Mouse (Mus musculus) cerebellum, adult 2 months (tissue): Measurements from ENCODE around the gene Arsg. TPM values are rescaled to one million over a fixed set of nuclear protein-coding genes. Genes with fewer than 3 reads are reported as not detected.
"Not testable (repeated sequence)": the region's sequence is repeated elsewhere in the genome, so short reads cannot be mapped to it uniquely, and the experiment has no call there.

Experiments used
- DNase-seq, 2 experiments: peaks; one replicate each; pipeline ENCODE4 v3.0.0; 2021
- H3K27ac ChIP-seq: fragments of 200-500 bp; 2 replicates; pipeline ENCODE4 v1.5.1; 2012; ENCODE audit warnings: low read length, control low read depth, inconsistent platforms; ENCODE audit not compliant: insufficient read depth
- H3K27me3 ChIP-seq: fragments of 200-500 bp; 2 replicates; pipeline ENCODE4 v1.6.1; 2012; ENCODE audit warnings: inconsistent platforms, mild to moderate bottlenecking, low read length, moderate library complexity; ENCODE audit not compliant: control insufficient read depth, insufficient read depth
- H3K4me1 ChIP-seq: fragments of 200-500 bp; 2 replicates; pipeline ENCODE4 v1.6.1; 2011; ENCODE audit warnings: low read length; ENCODE audit not compliant: control insufficient read depth, insufficient read depth
- H3K4me3 ChIP-seq: fragments of 200-500 bp; replicated peaks from 2 replicates; pipeline ENCODE3; 2011; ENCODE audit warnings: mild to moderate bottlenecking, low read depth, low read length, control low read depth; ENCODE audit not compliant: insufficient read depth
- CTCF ChIP-seq: fragments of 200-500 bp; IDR thresholded peaks from 2 replicates; pipeline ENCODE4 v1.5.1; 2011; ENCODE audit warnings: low read depth, mild to moderate bottlenecking, control low read depth, low read length, moderate library complexity, borderline replicate concordance; ENCODE audit not compliant: insufficient read depth
- POLR2A ChIP-seq: fragments of 200-500 bp; IDR thresholded peaks from 2 replicates; pipeline ENCODE4 v1.6.1; 2011; ENCODE audit warnings: low read length, control low read depth, borderline replicate concordance; ENCODE audit not compliant: insufficient read depth
- WGBS: fragments of 180-500 bp; shearing (Covaris S2); methylation state at CpG from one replicate; pipeline ENCODE4 v1.1.7; 2018; 5-methylcytosine and 5-hydroxymethylcytosine counted together
- polyA plus RNA-seq: library from polyadenylated mRNA; depleted of rRNA; stranded (reverse); fragments of >200 nt; gene quantifications from 2 replicates; pipeline ENCODE4 v1.2.3, GENCODE M21; 2012; rRNA removed

Gene Arsg
- polyA plus RNA-seq, 1 experiment: 47.1 TPM

DNA sequence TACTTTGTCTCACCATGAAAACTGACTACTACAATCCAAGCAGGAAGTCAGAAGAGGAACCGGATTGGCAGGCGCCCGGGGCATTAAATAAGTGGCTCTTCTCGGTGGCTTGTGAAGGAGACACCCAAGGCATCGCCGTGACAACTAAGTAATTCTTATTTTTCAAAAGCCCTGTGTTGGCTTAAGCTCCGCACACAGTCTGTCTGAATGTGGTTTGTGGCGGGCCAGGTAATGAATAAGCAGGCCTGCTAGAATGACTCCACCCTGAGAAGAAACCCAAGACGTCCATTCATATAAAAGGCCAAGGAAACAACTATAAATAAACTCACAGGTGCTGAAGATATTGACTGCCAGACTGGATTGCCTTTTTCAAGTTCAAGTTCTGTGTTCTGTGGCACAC is 142.1 kb downstream of the Arsg start:
- no peak for DNase-seq
- H3K27ac ChIP-seq: no peak overlapping the region
- WGBS: 87% methylated on average over 9 of the region's 9 CpGs
- peaks cover 3% of the 10 kb centered on the region; the same call in 1 of the 2 replicates for H3K4me1 ChIP-seq
- TF ChIP-seq POLR2A (no peak), CTCF (no peak)
- no peak overlapping the region for H3K4me3 ChIP-seq
- H3K27me3 ChIP-seq: no peaks in the 10 kb centered on the region

DNA sequence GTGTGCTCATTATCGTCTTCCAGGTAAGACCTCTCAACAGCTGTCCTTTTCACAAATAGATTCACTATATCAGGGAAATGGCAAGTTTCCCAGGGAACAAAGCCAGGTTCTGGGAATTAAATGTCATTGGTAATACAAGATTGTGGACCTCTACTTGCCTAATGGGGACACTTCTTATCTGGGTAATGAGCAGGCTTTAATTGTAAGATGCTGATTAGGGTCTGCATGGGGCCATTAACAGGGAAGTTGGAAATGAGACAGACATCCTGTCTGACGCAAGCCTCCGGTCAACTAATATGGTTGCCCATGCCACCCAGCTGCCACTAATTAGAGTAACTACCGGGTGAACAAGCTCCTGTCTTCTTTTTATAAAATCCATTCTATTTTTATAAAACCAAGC is 143.2 kb downstream of the Arsg start:
- Histone ChIP-seq H3K4me3 (no peak overlapping the region), H3K4me1 (peaks cover 3% of the 10 kb centered on the region; the same call in 1 of the 2 replicates), H3K27ac (no peak overlapping the region), H3K27me3 (no peaks in the 10 kb centered on the region)
- no peak for DNase-seq
- no peak for TF ChIP-seq CTCF
- no peak for TF ChIP-seq POLR2A
- 26% methylated on average over 4 of the region's 4 CpGs for WGBS

DNA sequence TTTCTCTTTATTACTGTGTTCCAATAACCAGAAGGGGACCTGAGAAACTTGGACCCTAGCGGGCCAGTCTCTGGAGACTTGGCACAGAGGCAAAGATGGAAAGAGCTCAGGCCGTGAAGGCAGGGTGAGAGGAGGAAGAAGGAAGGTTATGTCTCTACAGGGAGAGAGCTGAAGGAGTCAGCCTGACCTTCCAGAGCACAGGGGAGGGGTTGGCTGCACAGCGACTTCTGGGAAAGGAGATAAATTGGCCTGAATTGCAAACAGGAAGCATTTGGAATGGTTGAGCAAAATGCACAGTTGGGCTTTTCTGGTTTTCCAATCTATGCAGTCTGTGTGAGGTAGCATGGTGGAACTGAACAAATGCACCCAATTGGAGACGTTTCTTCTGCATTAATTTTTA is 143.6 kb downstream of the Arsg start:
- TF ChIP-seq POLR2A: no peak
- no peak for TF ChIP-seq CTCF
- WGBS: 26% methylated on average over 4 of the region's 4 CpGs
- peaks cover 3% of the 10 kb centered on the region; the same call in 1 of the 2 replicates for H3K4me1 ChIP-seq
- no peak overlapping the region for H3K4me3 ChIP-seq
- no peak for DNase-seq
- H3K27ac ChIP-seq: no peak overlapping the region
- no peaks in the 10 kb centered on the region for H3K27me3 ChIP-seq

DNA sequence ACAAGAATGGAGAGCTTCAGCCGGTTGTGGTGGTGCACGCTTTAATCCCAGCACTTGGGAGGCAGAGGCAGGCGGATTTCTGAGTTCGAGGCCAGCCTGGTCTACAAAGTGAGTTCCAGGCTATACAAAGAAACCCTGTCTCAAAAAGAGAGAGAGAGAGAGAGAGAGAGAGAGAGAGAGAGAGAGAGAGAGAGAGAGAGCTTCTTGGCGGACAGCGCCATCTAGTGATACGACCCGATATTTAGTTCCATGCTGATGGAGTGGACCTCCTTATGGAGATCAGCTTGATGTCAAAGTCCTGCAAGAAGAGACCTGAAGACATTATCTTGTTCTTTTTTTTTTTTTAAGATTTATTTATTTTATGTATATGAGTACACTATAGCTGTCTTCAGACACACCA is 145.9 kb downstream of the Arsg start:
- TF ChIP-seq CTCF: peak; percentile 48; the same call in 1 of the 2 replicates
- not testable (repeated sequence) for H3K27ac ChIP-seq, H3K27me3 ChIP-seq, H3K4me3 ChIP-seq, H3K4me1 ChIP-seq
- 42% methylated on average over 8 of the region's 8 CpGs for WGBS
- peak; percentile 53 to 64 for DNase-seq

DNA sequence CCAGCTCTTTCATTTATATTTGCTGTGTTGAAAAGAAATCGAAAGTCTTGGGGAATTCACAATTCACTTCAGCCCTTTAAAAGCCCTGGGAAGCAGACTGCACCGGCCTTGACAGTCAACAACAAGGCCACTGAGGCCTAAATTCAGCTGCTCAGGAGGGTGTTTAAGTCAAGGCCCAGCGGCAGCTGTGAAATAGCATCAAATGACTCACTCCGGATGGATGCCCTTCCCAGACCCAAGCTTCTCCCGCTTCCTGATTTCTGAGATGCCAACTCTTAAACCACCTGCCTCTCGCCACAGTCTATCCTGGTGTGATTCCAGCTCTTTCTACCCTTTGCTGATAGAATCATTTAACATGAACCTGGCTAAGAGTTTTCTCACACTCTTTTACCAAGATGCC is 147.2 kb downstream of the Arsg start:
- WGBS: 89% methylated on average over 6 of the region's 6 CpGs
- TF ChIP-seq CTCF (no peak), POLR2A (no peak)
- Histone ChIP-seq H3K27ac (no peak overlapping the region), H3K4me1 (peaks cover 3% of the 10 kb centered on the region; the same call in 1 of the 2 replicates), H3K4me3 (no peak overlapping the region), H3K27me3 (no peaks in the 10 kb centered on the region)
- DNase-seq: no peak

DNA sequence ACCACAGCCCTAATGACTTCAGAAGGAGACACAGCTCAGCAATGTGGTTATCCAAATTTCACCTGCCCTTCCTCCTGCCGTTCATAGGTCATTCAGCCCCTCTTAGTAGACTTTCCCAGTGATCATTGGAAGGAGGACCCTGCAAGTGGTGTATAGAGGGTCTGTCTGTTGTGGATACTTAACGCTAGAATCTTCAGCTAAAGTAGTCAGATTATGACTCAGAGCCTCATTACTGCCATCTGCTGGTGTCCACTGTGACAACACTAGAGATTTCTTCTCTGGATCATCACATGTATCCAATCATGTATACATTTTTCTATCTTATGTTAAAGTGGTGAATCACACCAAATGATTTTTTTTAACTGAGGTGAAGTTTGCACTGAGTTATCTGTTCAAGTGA is 148.0 kb downstream of the Arsg start:
- peak; percentile 45 to 58 for DNase-seq
- 14% methylated on average over 2 of the region's 2 CpGs for WGBS
- Histone ChIP-seq H3K27me3 (no peaks in the 10 kb centered on the region), H3K4me3 (no peak overlapping the region), H3K27ac (no peak overlapping the region), H3K4me1 (peaks cover 3% of the 10 kb centered on the region; the same call in 1 of the 2 replicates)
- TF ChIP-seq CTCF (peak; percentile 52; the same call in 1 of the 2 replicates), POLR2A (no peak)

DNA sequence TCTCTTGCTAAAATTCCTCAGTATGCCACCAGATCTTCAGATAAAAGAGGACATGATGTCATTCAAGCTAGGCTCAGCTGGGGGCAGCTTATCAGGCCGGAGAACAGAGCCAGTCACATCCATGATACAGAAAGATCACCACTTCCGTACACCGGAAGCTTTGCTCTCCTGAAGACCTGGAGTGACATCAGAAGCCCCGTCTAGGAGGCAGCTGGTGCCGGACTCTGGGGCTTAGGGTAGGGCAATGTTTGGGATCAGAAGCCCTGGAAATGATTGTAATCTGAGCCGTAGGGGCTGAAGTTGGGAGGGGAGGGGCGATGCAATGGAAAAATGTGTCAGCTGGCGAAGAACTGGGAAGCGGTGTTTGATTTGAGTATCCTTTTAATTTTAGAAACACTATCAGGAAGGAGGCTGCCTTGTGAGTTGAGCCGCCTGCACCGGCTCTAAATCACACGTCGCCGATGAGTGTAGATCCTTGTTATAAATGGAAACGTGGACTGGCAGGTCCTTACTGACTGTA is 149.4 kb downstream of the Arsg start:
- Histone ChIP-seq H3K27ac (no peak overlapping the region), H3K4me1 (no peaks in the 10 kb centered on the region), H3K4me3 (peak overlapping the region; percentile 12), H3K27me3 (no peaks in the 10 kb centered on the region)
- WGBS: 42% methylated on average over 15 of the region's 15 CpGs
- TF ChIP-seq CTCF (no peak), POLR2A (no peak)
- DNase-seq: no peak

Other genes with a start within 250 kb of the Arsg start
- 5.3 and 6.2 TPM in 2 replicates for gene Rgs9, start 175.2 kb upstream of the Arsg start, polyA plus RNA-seq
- gene Gna13, start 110.5 kb upstream of the Arsg start, polyA plus RNA-seq: 35.6 and 37.5 TPM in 2 replicates
- not detected in 2 replicates for gene 9930022D16Rik, start 59.5 kb upstream of the Arsg start, polyA plus RNA-seq
- 63.8 and 64.1 TPM in 2 replicates for gene Amz2, start 47.4 kb upstream of the Arsg start, polyA plus RNA-seq
- 7.9 and 8.9 TPM in 2 replicates for gene Slc16a6, start 224 bp downstream of the Arsg start, polyA plus RNA-seq
- 20.4 and 23.1 TPM in 2 replicates for gene Wipi1, start 138.6 kb downstream of the Arsg start, polyA plus RNA-seq
- 421 and 429 TPM in 2 replicates for gene Prkar1a, start 176.0 kb downstream of the Arsg start, polyA plus RNA-seq
- gene Fam20a, start 248.9 kb downstream of the Arsg start, polyA plus RNA-seq: 22.3 and 25.2 TPM in 2 replicates